Mouse (Mus musculus): ENCODE measurements at regions not wholly inside any gene's neighbourhood (a gene's known extent, or its start where the extent isn't known, plus 50 kb on each side); places are given as distances from the start of the nearest gene placed in this dataset.

GRCm38 (mm10) chr2:46360049-46360712, 1243.0 kb upstream of the Zeb2 start:
- H3K9me3 ChIP-seq (ENCODE audit: control insufficient read depth, low read length) = no peaks in the 10 kb centered on the region
- ATAC-seq (replicated peaks; ENCODE audit: low FRiP score) (no peak), DNase-seq (ENCODE audit: low spot score) (no peak)
- H3K36me3 ChIP-seq (ENCODE audit: control insufficient read depth, insufficient read depth, low read length) = no peaks in the 10 kb centered on the region
- H3K4me1 ChIP-seq (replicated peaks; ENCODE audit: control insufficient read depth, insufficient read depth, low read length) = no peaks in the 10 kb centered on the region
- 68% methylated on average over 4 of the region's 4 CpGs for WGBS
- no peak overlapping the region for H3K4me3 ChIP-seq (ENCODE audit: low read depth, low read length)
- H3K9ac ChIP-seq (ENCODE audit: low read length) = no peak overlapping the region
- no peak overlapping the region for H3K27ac ChIP-seq (ENCODE audit: low read depth, low read length)
- no peak overlapping the region for H3K4me2 ChIP-seq (ENCODE audit: low read depth, low read length, severe bottlenecking)
- no peaks in the 10 kb centered on the region for H3K27me3 ChIP-seq (ENCODE audit: control insufficient read depth, insufficient read depth, low read length)

GRCm38 (mm10) chr2:46358225-46358624, 1241.0 kb upstream of the Zeb2 start:
- Histone ChIP-seq H3K9ac (ENCODE audit: low read length) (no peak overlapping the region), H3K27ac (ENCODE audit: low read depth, low read length) (no peak overlapping the region), H3K9me3 (ENCODE audit: control insufficient read depth, low read length) (no peaks in the 10 kb centered on the region), H3K27me3 (ENCODE audit: control insufficient read depth, insufficient read depth, low read length) (no peaks in the 10 kb centered on the region), H3K4me3 (ENCODE audit: low read depth, low read length) (no peak overlapping the region), H3K4me1 (replicated peaks; ENCODE audit: control insufficient read depth, insufficient read depth, low read length) (no peaks in the 10 kb centered on the region), H3K36me3 (ENCODE audit: control insufficient read depth, insufficient read depth, low read length) (no peaks in the 10 kb centered on the region), H3K4me2 (ENCODE audit: low read depth, low read length, severe bottlenecking) (no peak overlapping the region)
- 88% methylated on average over 3 of the region's 3 CpGs for WGBS
- no peak for DNase-seq (ENCODE audit: low spot score)
- no peak for ATAC-seq (replicated peaks; ENCODE audit: low FRiP score)

- Histone ChIP-seq H3K4me2 (ENCODE audit: low read depth, low read length, severe bottlenecking) (no peak overlapping the region), H3K4me1 (replicated peaks; ENCODE audit: control insufficient read depth, insufficient read depth, low read length) (no peaks in the 10 kb centered on the region), H3K4me3 (ENCODE audit: low read depth, low read length) (no peak overlapping the region), H3K27ac (ENCODE audit: low read depth, low read length) (no peak overlapping the region), H3K9ac (ENCODE audit: low read length) (no peak overlapping the region), H3K36me3 (ENCODE audit: control insufficient read depth, insufficient read depth, low read length) (no peaks in the 10 kb centered on the region), H3K27me3 (ENCODE audit: control insufficient read depth, insufficient read depth, low read length) (no peaks in the 10 kb centered on the region), H3K9me3 (ENCODE audit: control insufficient read depth, low read length) (no peaks in the 10 kb centered on the region)
- DNase-seq (ENCODE audit: low spot score) (no peak), ATAC-seq (replicated peaks; ENCODE audit: low FRiP score) (no peak)
- 89% methylated on average over 3 of the region's 3 CpGs for WGBS
Observed at GRCm38 (mm10) chr2:46356651-46357050, 1239.5 kb upstream of the Zeb2 start.

- H3K4me3 ChIP-seq (ENCODE audit: low read depth, low read length) = no peak overlapping the region
- H3K27me3 ChIP-seq (ENCODE audit: control insufficient read depth, insufficient read depth, low read length) = no peaks in the 10 kb centered on the region
- 89% methylated on average over 4 of the region's 4 CpGs for WGBS
- H3K27ac ChIP-seq (ENCODE audit: low read depth, low read length) = no peak overlapping the region
- ATAC-seq (replicated peaks; ENCODE audit: low FRiP score) = no peak
- DNase-seq (ENCODE audit: low spot score) = no peak
- H3K4me1 ChIP-seq (replicated peaks; ENCODE audit: control insufficient read depth, insufficient read depth, low read length) = no peaks in the 10 kb centered on the region
- no peak overlapping the region for H3K9ac ChIP-seq (ENCODE audit: low read length)
- no peak overlapping the region for H3K4me2 ChIP-seq (ENCODE audit: low read depth, low read length, severe bottlenecking)
- H3K9me3 ChIP-seq (ENCODE audit: control insufficient read depth, low read length) = no peaks in the 10 kb centered on the region
- H3K36me3 ChIP-seq (ENCODE audit: control insufficient read depth, insufficient read depth, low read length) = no peaks in the 10 kb centered on the region
Observed at GRCm38 (mm10) chr2:46340694-46341093, 1223.5 kb upstream of the Zeb2 start.

- no peak overlapping the region for H3K9ac ChIP-seq (ENCODE audit: low read length)
- no peak overlapping the region for H3K27ac ChIP-seq (ENCODE audit: low read depth, low read length)
- H3K4me3 ChIP-seq (ENCODE audit: low read depth, low read length) = no peak overlapping the region
- H3K9me3 ChIP-seq (ENCODE audit: control insufficient read depth, low read length) = no peaks in the 10 kb centered on the region
- H3K4me2 ChIP-seq (ENCODE audit: low read depth, low read length, severe bottlenecking) = no peak overlapping the region
- DNase-seq (ENCODE audit: low spot score) = no peak
- H3K27me3 ChIP-seq (ENCODE audit: control insufficient read depth, insufficient read depth, low read length) = no peaks in the 10 kb centered on the region
- no peaks in the 10 kb centered on the region for H3K4me1 ChIP-seq (replicated peaks; ENCODE audit: control insufficient read depth, insufficient read depth, low read length)
- no peak for ATAC-seq (replicated peaks; ENCODE audit: low FRiP score)
- H3K36me3 ChIP-seq (ENCODE audit: control insufficient read depth, insufficient read depth, low read length) = no peaks in the 10 kb centered on the region
- WGBS = 88% methylated on average over 2 of the region's 2 CpGs
Observed at GRCm38 (mm10) chr2:46316666-46317065, 1199.5 kb upstream of the Zeb2 start.

- WGBS = 91% methylated on average over 3 of the region's 3 CpGs
- Histone ChIP-seq H3K36me3 (ENCODE audit: control insufficient read depth, insufficient read depth, low read length) (no peaks in the 10 kb centered on the region), H3K4me1 (replicated peaks; ENCODE audit: control insufficient read depth, insufficient read depth, low read length) (no peaks in the 10 kb centered on the region), H3K4me3 (ENCODE audit: low read depth, low read length) (no peak overlapping the region), H3K4me2 (ENCODE audit: low read depth, low read length, severe bottlenecking) (no peak overlapping the region), H3K9ac (ENCODE audit: low read length) (no peak overlapping the region), H3K27ac (ENCODE audit: low read depth, low read length) (no peak overlapping the region), H3K27me3 (ENCODE audit: control insufficient read depth, insufficient read depth, low read length) (no peaks in the 10 kb centered on the region), H3K9me3 (ENCODE audit: control insufficient read depth, low read length) (no peaks in the 10 kb centered on the region)
- ATAC-seq (replicated peaks; ENCODE audit: low FRiP score) (no peak), DNase-seq (ENCODE audit: low spot score) (no peak)
Observed at GRCm38 (mm10) chr2:46315243-46315642, 1198.0 kb upstream of the Zeb2 start.

GRCm38 (mm10) chr2:46307582-46308153, 1190.5 kb upstream of the Zeb2 start:
- DNase-seq (ENCODE audit: low spot score) (no peak), ATAC-seq (replicated peaks; ENCODE audit: low FRiP score) (no peak)
- 97% methylated on average over 2 of the region's 2 CpGs for WGBS
- Histone ChIP-seq H3K4me3 (ENCODE audit: low read depth, low read length) (no peak overlapping the region), H3K4me2 (ENCODE audit: low read depth, low read length, severe bottlenecking) (no peak overlapping the region), H3K9me3 (ENCODE audit: control insufficient read depth, low read length) (no peaks in the 10 kb centered on the region), H3K27ac (ENCODE audit: low read depth, low read length) (no peak overlapping the region), H3K4me1 (replicated peaks; ENCODE audit: control insufficient read depth, insufficient read depth, low read length) (no peaks in the 10 kb centered on the region), H3K36me3 (ENCODE audit: control insufficient read depth, insufficient read depth, low read length) (no peaks in the 10 kb centered on the region), H3K27me3 (ENCODE audit: control insufficient read depth, insufficient read depth, low read length) (no peaks in the 10 kb centered on the region), H3K9ac (ENCODE audit: low read length) (no peak overlapping the region)

GRCm38 (mm10) chr2:46302627-46303026, 1185.4 kb upstream of the Zeb2 start:
- H3K4me1 ChIP-seq (replicated peaks; ENCODE audit: control insufficient read depth, insufficient read depth, low read length) = no peaks in the 10 kb centered on the region
- no peak for ATAC-seq (replicated peaks; ENCODE audit: low FRiP score)
- 84% methylated on average over 1 of the region's 1 CpGs for WGBS

GRCm38 (mm10) chr2:46297274-46297843, 1180.2 kb upstream of the Zeb2 start:
- no peaks in the 10 kb centered on the region for H3K27me3 ChIP-seq (ENCODE audit: control insufficient read depth, insufficient read depth, low read length)
- ATAC-seq (replicated peaks; ENCODE audit: low FRiP score) (peak; percentile 88), DNase-seq (ENCODE audit: low spot score) (peak; percentile 44)
- no peak overlapping the region for H3K4me2 ChIP-seq (ENCODE audit: low read depth, low read length, severe bottlenecking)
- H3K9ac ChIP-seq (ENCODE audit: low read length) = no peak overlapping the region
- no peaks in the 10 kb centered on the region for H3K4me1 ChIP-seq (replicated peaks; ENCODE audit: control insufficient read depth, insufficient read depth, low read length)
- no peak overlapping the region for H3K27ac ChIP-seq (ENCODE audit: low read depth, low read length)
- no peak overlapping the region for H3K4me3 ChIP-seq (ENCODE audit: low read depth, low read length)
- WGBS = 34% methylated on average over 2 of the region's 2 CpGs
- H3K36me3 ChIP-seq (ENCODE audit: control insufficient read depth, insufficient read depth, low read length) = no peaks in the 10 kb centered on the region
- no peaks in the 10 kb centered on the region for H3K9me3 ChIP-seq (ENCODE audit: control insufficient read depth, low read length)

More at GRCm38 (mm10) chr2:46302627-46303026, 1185.4 kb upstream of the Zeb2 start:
- Histone ChIP-seq H3K9me3 (ENCODE audit: control insufficient read depth, low read length) (no peaks in the 10 kb centered on the region), H3K9ac (ENCODE audit: low read length) (no peak overlapping the region), H3K4me3 (ENCODE audit: low read depth, low read length) (no peak overlapping the region), H3K36me3 (ENCODE audit: control insufficient read depth, insufficient read depth, low read length) (no peaks in the 10 kb centered on the region), H3K27ac (ENCODE audit: low read depth, low read length) (no peak overlapping the region), H3K27me3 (ENCODE audit: control insufficient read depth, insufficient read depth, low read length) (no peaks in the 10 kb centered on the region), H3K4me2 (ENCODE audit: low read depth, low read length, severe bottlenecking) (no peak overlapping the region)
- DNase-seq (ENCODE audit: low spot score) = no peak

Data from forebrain, embryonic 11.5 days (tissue).